Mouse (Mus musculus): ENCODE data around the gene Gm21972. TPM values are rescaled to one million over a fixed set of nuclear protein-coding genes. Genes with fewer than 3 reads are reported as not detected.

Gm21972 gene
- total and polyA plus RNA-seq, 3 experiments = 0.47 to 78.8 (median 4.4) TPM

DNA sequence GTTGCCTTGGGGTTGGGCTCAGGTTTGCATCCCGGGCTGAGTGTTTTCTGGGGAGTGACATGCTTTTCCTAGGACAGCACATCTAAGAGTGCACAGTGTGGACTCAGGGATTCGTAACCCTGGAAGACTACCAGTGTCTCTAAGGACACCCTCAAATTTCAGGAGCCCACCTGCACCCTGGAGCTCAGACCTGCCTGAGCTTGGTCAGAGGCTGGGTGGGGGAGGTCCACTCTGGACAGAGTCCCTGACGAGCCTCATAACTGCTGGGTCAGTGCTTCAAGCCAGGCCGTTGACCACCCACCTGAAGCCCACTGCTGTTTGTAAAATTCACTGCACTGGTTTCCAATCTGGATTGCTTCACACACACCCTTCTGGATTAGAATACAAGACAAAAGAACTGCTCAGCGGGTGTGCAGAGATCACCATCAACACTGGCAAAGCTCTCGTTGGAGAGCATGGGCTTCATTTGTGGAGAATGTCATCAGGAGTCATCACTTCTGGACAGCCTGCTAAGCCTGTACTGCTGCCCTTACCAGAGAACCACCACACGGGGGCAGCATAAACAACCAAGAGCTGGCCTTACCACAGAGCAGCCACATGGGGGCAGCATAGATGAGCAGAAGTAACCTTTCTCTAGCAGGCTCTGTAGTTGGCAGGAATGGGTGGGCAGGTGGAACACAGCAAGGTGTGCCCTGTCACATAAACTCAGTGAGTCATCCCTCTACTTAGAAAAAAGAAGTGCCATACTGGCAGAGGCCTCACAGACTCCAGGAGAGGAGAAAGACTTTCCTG is 45.2 kb downstream of the Gm21972 start (continued):
- no peak for TF ChIP-seq E2F4 (IDR thresholded peaks at IDR 0.05; ENCODE audit: insufficient replicate concordance, low read depth, low read length)
- no peak for TF ChIP-seq ELF1 (IDR thresholded peaks at IDR 0.05; ENCODE audit: low read depth, low read length)
- TF ChIP-seq SMC3 (IDR thresholded peaks at IDR 0.05; ENCODE audit: low read depth, low read length) = peak; percentile 98
- TF ChIP-seq JUND (conservative IDR thresholded peaks at IDR 0.05; ENCODE audit: low read depth, low read length) = 0 out of 2 replicates have a peak, but pooled peaks have one; percentile 28
- no peak for TF ChIP-seq RCOR1 (conservative IDR thresholded peaks at IDR 0.05; ENCODE audit: low read depth, low read length)
- peak; percentile 48; the same call in 1 of the 2 replicates for TF ChIP-seq MEF2A (IDR thresholded peaks at IDR 0.05; ENCODE audit: borderline replicate concordance, low read depth, low read length)
- no peak for TF ChIP-seq ZMIZ1 (IDR thresholded peaks at IDR 0.05; ENCODE audit: low read depth, low read length)
- TF ChIP-seq IRF4 (IDR thresholded peaks at IDR 0.05; ENCODE audit: low read depth, low read length) = peak; percentile 58; the same call in 1 of the 2 replicates

DNA sequence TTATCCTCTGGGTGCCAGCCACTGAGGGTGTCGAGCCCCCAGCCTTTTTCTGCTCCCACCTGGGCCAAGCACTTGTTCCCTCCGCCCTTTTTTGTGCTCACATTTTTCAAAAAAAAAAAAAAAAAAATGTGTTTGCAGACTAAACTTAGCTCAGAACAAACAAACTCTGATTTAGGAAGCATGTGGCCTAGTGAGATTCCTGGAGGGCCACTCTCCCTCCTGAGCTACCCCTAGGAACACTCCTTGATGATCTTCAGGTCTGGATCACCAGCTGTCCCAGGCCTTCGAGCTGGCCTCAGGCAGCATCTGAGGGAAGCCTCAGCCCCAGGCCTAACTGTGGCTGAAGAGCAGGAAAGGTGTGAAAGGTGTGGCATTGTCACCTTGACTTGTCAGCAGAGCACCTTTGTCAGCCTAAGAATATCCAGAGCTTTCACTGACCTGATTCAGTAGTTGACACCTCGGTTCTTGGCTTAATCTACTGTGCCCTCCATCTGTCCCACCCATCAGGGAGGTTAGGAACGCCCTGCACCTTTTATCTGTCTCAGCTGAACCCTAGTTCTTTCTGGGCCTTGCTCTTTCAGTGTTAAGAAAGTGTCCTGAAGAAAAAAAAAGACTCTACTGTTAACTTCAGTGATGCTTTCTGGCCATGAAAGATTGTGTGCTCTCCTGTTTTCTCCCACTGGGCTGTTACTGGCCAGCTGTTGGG is 48.7 kb downstream of the Gm21972 start:
- H3K27ac ChIP-seq (ENCODE audit: insufficient read depth, low read depth) = no peak overlapping the region
- no peaks in the 10 kb centered on the region for H3K9me3 ChIP-seq (replicated peaks; ENCODE audit: low read length)
- no peaks in the 10 kb centered on the region for H3K27me3 ChIP-seq (replicated peaks)
- no peaks in the 10 kb centered on the region for H3K79me2 ChIP-seq (replicated peaks; ENCODE audit: control insufficient read depth, extremely low read depth, insufficient read depth, poor library complexity, severe bottlenecking)
- TF ChIP-seq NELFE (IDR thresholded peaks at IDR 0.05; ENCODE audit: low read depth, low read length) (no peak), E2F4 (IDR thresholded peaks at IDR 0.05; ENCODE audit: insufficient replicate concordance, low read depth, low read length) (no peak), CHD1 (IDR thresholded peaks at IDR 0.05; ENCODE audit: low read depth, low read length) (no peak), USF2 (conservative IDR thresholded peaks at IDR 0.05; ENCODE audit: low read depth, low read length) (no peak), ZMIZ1 (IDR thresholded peaks at IDR 0.05; ENCODE audit: low read depth, low read length) (no peak), EP300 (IDR thresholded peaks at IDR 0.05; ENCODE audit: low read length) (no peak), TCF12 (IDR thresholded peaks at IDR 0.05; ENCODE audit: low read depth, low read length) (no peak), RAD21 (IDR thresholded peaks at IDR 0.05; ENCODE audit: low read depth, low read length) (no peak), ZKSCAN1 (IDR thresholded peaks at IDR 0.05; ENCODE audit: borderline replicate concordance, low read depth, low read length) (no peak), POLR2AphosphoS2 (IDR thresholded peaks at IDR 0.05; ENCODE audit: low read depth, low read length) (no peak), MAX (IDR thresholded peaks at IDR 0.05; ENCODE audit: low read length) (no peak), JUND (conservative IDR thresholded peaks at IDR 0.05; ENCODE audit: low read depth, low read length) (no peak), ETS1 (conservative IDR thresholded peaks at IDR 0.05; ENCODE audit: low read depth, low read length) (no peak), GABPA (IDR thresholded peaks at IDR 0.05; ENCODE audit: insufficient replicate concordance, low read depth, low read length) (no peak)
- no peak overlapping the region for H3K4me3 ChIP-seq (replicated peaks in 1 of 3; ENCODE audit: low read depth in 2 of 3, low read length in 2 of 3, poor library complexity in 1 of 3)
- H3K9ac ChIP-seq (ENCODE audit: insufficient read depth, low read depth) = no peak overlapping the region
- peaks cover 0 to 2% of the 10 kb centered on the region in 2 experiments; a peak in 1 of 4 replicates for H3K4me1 ChIP-seq (ENCODE audit: control insufficient read depth in 1 of 2, insufficient read depth in 2 of 2)
- dilution Hi-C loops (cut with MboI; ENCODE audit: extremely low pct_ligation_motif_present, extremely low pct_unique_long_range_greater_than_20kb, low sequenced_read_pairs) (loop anchor here (25.0 kb wide), 1 partner anchor 155 kb away; no protein-coding TSS in a partner anchor), in situ Hi-C loops (cut with MboI; ENCODE audit: low pct_ligation_motif_present, low pct_unique_long_range_greater_than_20kb, low sequenced_read_pairs) (no loop called here)
- peaks cover 8 to 71% of the 10 kb centered on the region in 2 experiments for H3K36me3 ChIP-seq (replicated peaks in 1 of 2; ENCODE audit: control insufficient read depth in 1 of 2, insufficient read depth in 1 of 2, low read length in 1 of 2)
- no peak for DNase-seq (ENCODE audit: extremely low read depth)
- no peak overlapping the region for H3K4me2 ChIP-seq (ENCODE audit: insufficient read depth, low read depth, poor library complexity, severe bottlenecking)

Data from CH12.LX (cell line).